Mouse (Mus musculus) kidney, adult 2 months (tissue): ENCODE data around the gene Elovl6. TPM values are rescaled to one million over a fixed set of nuclear protein-coding genes. Genes with fewer than 3 reads are reported as not detected.

Source experiments
- DNase-seq: peaks from one replicate; pipeline ENCODE4 v3.0.0; 2021
- H3K27ac ChIP-seq: fragments of 200-500 bp; 2 replicates; pipeline ENCODE4 v1.5.1; 2012; ENCODE audit warnings: low read depth, low read length, control low read depth, inconsistent platforms; ENCODE audit not compliant: insufficient read depth
- H3K27me3 ChIP-seq: fragments of 200-500 bp; replicated peaks from 2 replicates; pipeline ENCODE4 v1.6.1; 2012; ENCODE audit warnings: mild to moderate bottlenecking, moderate library complexity, low read length, inconsistent platforms; ENCODE audit not compliant: control insufficient read depth, insufficient read depth
- H3K36me3 ChIP-seq: fragments of 200-500 bp; 2 replicates; pipeline ENCODE4 v1.6.1; 2012; ENCODE audit warnings: mild to moderate bottlenecking, moderate library complexity, low read length, inconsistent platforms; ENCODE audit not compliant: control insufficient read depth, insufficient read depth
- H3K4me1 ChIP-seq: fragments of 200-500 bp; 2 replicates; pipeline ENCODE4 v1.6.1; 2011; ENCODE audit warnings: low read length; ENCODE audit not compliant: control insufficient read depth, insufficient read depth
- H3K4me3 ChIP-seq: fragments of 200-500 bp; 2 replicates; pipeline ENCODE4 v1.5.1; 2011; ENCODE audit warnings: mild to moderate bottlenecking, low read depth, low read length, control low read depth; ENCODE audit not compliant: insufficient read depth
- CTCF ChIP-seq: fragments of 200-500 bp; conservative IDR thresholded peaks from 2 replicates; pipeline ENCODE4 v1.5.1; 2011; ENCODE audit warnings: low read depth, mild to moderate bottlenecking, control low read depth, low read length, moderate library complexity, mixed read lengths; ENCODE audit not compliant: insufficient read depth, insufficient read length
- POLR2A ChIP-seq: fragments of 200-500 bp; IDR thresholded peaks from one replicate; pipeline ENCODE4 v1.6.1; 2011; ENCODE audit warnings: low read depth, low read length, control low read depth
- WGBS: fragments of 180-500 bp; shearing (Covaris S2); methylation state at CpG from one replicate; pipeline ENCODE4 v1.1.7; 2018; 5-methylcytosine and 5-hydroxymethylcytosine counted together
- polyA plus RNA-seq: library from polyadenylated mRNA; depleted of rRNA; stranded (reverse); fragments of >200 nt; gene quantifications from 2 replicates; pipeline ENCODE4 v1.2.3, GENCODE M21; 2012

The Elovl6 gene
- polyA plus RNA-seq, 1 experiment, result 73.0 TPM

DNA sequence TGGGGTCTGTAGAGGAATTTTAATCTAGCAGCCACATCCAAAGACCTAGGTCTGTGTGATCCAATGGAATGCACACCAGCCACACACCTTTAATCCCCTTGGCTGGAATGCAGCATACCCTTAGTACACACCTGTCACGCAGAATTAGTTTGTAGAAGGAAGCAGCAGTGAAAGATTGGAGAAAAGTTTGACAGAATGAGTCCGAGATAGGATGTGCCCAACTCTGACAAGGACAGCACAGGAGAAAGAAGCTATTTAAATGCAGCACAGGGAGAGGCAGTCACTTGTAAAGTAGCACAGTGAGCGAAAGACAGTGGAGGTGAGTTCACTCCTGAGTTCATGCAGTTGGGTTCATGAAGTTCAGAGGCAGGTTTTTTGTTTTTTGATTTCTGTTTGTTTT lies 11.2 kb downstream of the Elovl6 start:
- H3K36me3 ChIP-seq, result no peaks in the 10 kb centered on the region; the same call in 1 of the 2 replicates
- TF ChIP-seq CTCF (no peak), POLR2A (no peak)
- H3K4me3 ChIP-seq, result no peak overlapping the region
- H3K27ac ChIP-seq, result no peak overlapping the region
- DNase-seq, result no peak
- no peaks in the 10 kb centered on the region for H3K27me3 ChIP-seq
- WGBS, result 97% methylated on average over 3 of the region's 3 CpGs
- H3K4me1 ChIP-seq, result no peaks in the 10 kb centered on the region; the same call in 1 of the 2 replicates

DNA sequence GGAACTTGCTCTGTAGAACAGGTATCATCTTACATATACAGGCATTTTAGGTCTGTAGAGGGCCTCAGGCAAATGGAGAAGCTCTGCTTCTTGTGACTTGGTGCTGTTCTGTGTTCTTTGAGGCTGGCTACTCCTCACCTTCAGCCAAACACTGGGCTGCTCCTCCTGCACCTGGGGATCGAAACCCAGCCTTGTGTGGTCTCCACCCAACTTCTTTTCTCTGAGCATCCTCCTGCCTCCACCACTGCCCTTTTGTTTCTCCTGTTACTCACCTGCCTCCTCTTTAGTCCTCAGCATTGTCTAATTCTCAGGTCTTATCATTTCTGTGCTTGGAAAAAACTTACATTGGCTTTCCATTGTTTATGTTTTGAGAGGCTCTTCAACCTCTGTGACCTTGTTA lies 12.1 kb downstream of the Elovl6 start:
- Histone ChIP-seq H3K27me3 (no peaks in the 10 kb centered on the region), H3K4me1 (peaks cover 2% of the 10 kb centered on the region; the same call in 1 of the 2 replicates), H3K27ac (no peak overlapping the region), H3K4me3 (no peak overlapping the region), H3K36me3 (no peaks in the 10 kb centered on the region; the same call in 1 of the 2 replicates)
- TF ChIP-seq CTCF (no peak), POLR2A (no peak)
- no peak for DNase-seq
- WGBS, result 93% methylated on average over 1 of the region's 1 CpGs

DNA sequence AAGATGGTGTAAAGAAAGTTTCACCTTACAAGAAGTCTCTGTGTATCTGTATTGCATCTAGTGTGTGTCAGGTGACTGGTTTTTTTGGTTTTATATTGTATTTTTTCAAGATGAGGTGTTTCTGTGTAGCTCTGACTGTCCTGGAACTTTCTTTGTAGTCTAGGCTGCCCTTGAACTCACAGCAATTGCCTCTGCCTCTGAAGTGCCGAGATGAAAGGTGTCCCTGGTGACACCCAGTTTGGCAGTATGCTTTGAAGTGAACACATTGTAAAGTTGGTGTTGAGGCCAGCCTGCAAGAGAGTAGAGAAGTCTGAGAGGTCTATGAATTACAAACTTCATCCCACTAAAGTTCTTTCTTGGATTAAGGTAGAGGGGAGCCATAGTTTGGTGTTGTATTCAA lies 13.1 kb downstream of the Elovl6 start:
- H3K4me3 ChIP-seq, result no peak overlapping the region
- no peaks in the 10 kb centered on the region for H3K27me3 ChIP-seq
- TF ChIP-seq POLR2A, result no peak
- no peak for TF ChIP-seq CTCF

DNA sequence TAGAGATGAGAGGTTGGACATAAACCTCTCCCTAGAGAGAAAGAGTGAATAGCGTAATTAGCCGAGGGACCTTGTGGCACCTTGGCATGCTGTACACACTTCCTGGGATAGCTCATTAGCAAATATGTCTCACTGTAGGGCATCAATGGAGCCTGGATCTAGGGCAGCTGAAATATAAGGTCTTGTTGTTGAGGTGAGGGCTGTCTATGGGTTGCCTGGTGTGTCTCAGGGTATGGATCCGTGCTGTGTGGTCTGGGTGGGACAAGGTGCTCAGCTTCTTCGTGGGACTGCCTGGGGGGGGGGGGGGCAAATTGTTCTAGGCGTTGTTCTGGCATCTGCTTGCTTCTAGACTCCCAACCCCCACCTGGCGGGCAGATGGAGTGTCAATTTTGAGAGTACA lies 13.6 kb downstream of the Elovl6 start:
- H3K4me1 ChIP-seq, result peaks cover 2% of the 10 kb centered on the region; the same call in 1 of the 2 replicates
- H3K27ac ChIP-seq, result no peak overlapping the region
- no peaks in the 10 kb centered on the region; the same call in 1 of the 2 replicates for H3K36me3 ChIP-seq
- 83% methylated on average over 6 of the region's 6 CpGs for WGBS
- no peaks in the 10 kb centered on the region for H3K27me3 ChIP-seq
- no peak overlapping the region for H3K4me3 ChIP-seq
- no peak for TF ChIP-seq CTCF
- TF ChIP-seq POLR2A, result no peak
- DNase-seq, result no peak

More for the DNA sequence above, 13.1 kb downstream of the Elovl6 start:
- H3K4me1 ChIP-seq, result peaks cover 2% of the 10 kb centered on the region; the same call in 1 of the 2 replicates
- no peak for DNase-seq
- H3K27ac ChIP-seq, result no peak overlapping the region
- WGBS, result 79% methylated on average over 1 of the region's 1 CpGs
- no peaks in the 10 kb centered on the region; the same call in 1 of the 2 replicates for H3K36me3 ChIP-seq

DNA sequence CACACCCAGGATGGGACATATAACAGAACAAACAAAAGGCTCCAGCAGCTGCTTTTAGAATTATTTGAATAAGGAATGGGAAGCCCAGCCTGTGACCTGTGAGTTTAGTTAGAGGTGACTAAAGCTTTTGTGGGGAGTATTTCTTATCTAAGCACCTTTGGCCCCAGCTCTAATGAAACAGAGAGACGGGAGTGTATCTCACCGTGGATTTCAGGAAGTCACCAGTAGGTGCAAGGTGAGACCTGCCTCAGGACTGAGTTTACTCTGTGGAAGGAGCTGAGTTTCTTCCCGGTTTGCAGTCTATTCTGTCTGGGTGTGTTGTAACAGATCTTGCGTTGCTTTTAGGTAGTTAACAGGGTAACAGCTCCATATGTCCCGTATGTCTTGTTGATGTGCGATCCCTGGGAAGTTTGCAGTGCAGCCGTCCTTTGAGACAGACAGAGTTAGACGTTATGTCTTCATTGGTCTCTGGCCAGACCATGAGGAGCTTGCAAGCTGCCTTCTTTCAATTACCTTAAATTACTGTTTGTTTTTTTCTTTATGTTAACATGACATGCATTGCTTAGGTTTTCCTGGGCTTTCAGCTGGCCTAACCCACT lies 15.8 kb downstream of the Elovl6 start:
- Histone ChIP-seq H3K27ac (no peak overlapping the region; the same call in 1 of the 2 replicates), H3K4me3 (no peak overlapping the region), H3K4me1 (peaks cover 5% of the 10 kb centered on the region; the same call in 1 of the 2 replicates), H3K27me3 (no peaks in the 10 kb centered on the region), H3K36me3 (no peaks in the 10 kb centered on the region)
- DNase-seq, result no peak
- WGBS, result 61% methylated on average over 8 of the region's 8 CpGs
- no peak for TF ChIP-seq POLR2A
- no peak for TF ChIP-seq CTCF

DNA sequence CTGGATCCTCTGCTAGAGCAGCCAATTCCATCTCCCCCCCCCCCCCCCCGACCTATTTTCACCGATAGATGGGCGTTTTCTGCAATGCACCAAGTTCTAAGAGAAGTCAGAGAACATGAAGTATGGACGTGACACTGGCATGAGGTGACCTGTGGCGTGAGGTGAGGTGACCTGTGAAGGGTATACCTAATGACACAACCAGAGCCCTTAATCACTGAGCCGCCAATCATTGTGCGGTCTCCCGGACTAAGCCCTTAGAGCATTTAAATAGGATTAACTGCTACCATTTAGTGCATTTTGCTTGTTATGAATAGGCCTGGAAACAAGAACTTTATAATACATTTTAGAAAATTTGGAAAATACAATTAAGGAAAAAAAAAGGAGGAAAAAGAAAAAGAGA lies 16.6 kb downstream of the Elovl6 start:
- TF ChIP-seq CTCF (no peak), POLR2A (no peak)
- H3K4me3 ChIP-seq, result no peak overlapping the region
- H3K36me3 ChIP-seq, result no peaks in the 10 kb centered on the region
- no peak for DNase-seq
- no peaks in the 10 kb centered on the region for H3K27me3 ChIP-seq
- peaks cover 6% of the 10 kb centered on the region; the same call in 1 of the 2 replicates for H3K4me1 ChIP-seq
- WGBS, result 64% methylated on average over 8 of the region's 8 CpGs
- no peak overlapping the region for H3K27ac ChIP-seq

DNA sequence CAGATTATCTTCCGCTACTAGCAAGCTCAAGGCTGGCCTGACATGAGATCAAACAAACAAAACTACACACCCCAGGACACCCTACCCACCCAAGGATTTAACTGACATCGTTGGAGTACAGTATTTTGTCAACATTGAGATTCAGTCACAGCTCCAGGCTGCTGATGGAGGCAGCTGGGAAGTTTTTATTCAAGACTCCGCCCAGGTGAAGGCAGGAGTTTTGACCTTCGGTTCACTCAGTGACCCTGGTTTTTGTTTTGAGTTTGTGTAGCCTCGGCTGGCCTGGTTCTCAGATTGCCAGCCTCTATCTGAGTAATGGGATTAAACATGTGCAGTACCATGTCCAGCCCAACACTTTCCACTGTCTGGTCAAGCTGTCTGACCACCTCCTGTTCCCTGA lies 17.4 kb downstream of the Elovl6 start:
- H3K36me3 ChIP-seq, result no peaks in the 10 kb centered on the region
- H3K27me3 ChIP-seq, result no peaks in the 10 kb centered on the region
- no peak overlapping the region for H3K4me3 ChIP-seq
- DNase-seq, result peak; percentile 61
- TF ChIP-seq CTCF (no peak), POLR2A (no peak)
- no peak overlapping the region for H3K27ac ChIP-seq
- peaks cover 14% of the 10 kb centered on the region for H3K4me1 ChIP-seq
- 38% methylated on average over 5 of the region's 5 CpGs for WGBS

DNA sequence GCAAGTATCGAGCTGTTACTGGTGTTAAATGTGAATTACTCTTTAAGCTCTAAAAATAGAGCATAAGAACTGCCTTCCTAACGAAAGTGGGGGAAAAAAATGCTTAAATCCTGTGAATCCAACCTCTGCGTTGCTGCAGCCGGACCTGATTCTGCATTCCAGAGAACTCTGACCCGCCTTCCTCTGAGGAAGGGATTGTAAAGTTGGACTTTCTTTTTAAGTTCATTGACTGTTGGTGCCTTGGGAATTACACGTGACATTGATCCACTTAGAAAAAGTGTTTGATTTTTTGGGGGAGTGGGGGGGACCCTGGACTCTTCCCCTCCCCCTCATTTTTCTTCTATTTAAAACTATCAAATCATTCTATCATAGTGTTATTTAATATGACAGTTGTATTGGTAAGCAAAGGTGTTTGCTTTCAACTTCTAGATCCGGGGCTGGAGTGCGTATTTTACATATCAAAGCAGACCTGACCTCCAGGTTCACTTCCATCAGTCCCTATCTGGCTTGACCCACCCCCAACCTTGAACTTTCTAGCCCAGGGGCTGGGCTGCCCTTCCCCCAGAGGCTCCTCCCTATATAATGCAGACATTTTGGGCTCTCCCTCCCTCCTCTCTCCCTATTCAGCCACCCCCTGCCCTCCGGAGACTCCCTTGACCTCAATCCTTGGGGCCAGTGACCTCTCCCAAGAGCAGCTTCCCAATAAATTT lies 19.6 kb downstream of the Elovl6 start:
- TF ChIP-seq CTCF (no peak), POLR2A (no peak)
- WGBS, result 44% methylated on average over 9 of the region's 9 CpGs
- DNase-seq, result peak; percentile 33
- no peaks in the 10 kb centered on the region for H3K27me3 ChIP-seq
- H3K36me3 ChIP-seq, result no peaks in the 10 kb centered on the region
- H3K4me1 ChIP-seq, result peaks cover 19% of the 10 kb centered on the region
- H3K27ac ChIP-seq, result no peak overlapping the region
- H3K4me3 ChIP-seq, result no peak overlapping the region
